Mouse (Mus musculus) adrenal gland, postnatal 25 days (tissue): ENCODE measurements around the gene Kmt5c. TPM values are rescaled to one million over a fixed set of nuclear protein-coding genes. Genes with fewer than 3 reads are reported as not detected.
"Not testable (repeated sequence)": the region's sequence is repeated elsewhere in the genome, so short reads cannot be mapped to it uniquely, and the experiment has no call there.

ENCODE experiments used
- DNase-seq: peaks from one replicate; pipeline ENCODE4 v3.0.0; 2021; ENCODE audit warnings: mixed read lengths
- total RNA-seq: library from RNA; stranded (reverse); gene quantifications from 2 replicates; pipeline ENCODE4 v1.2.3, GENCODE M21; 2021

The Kmt5c gene
- total RNA-seq, 1 experiment from 2014 or later, result 70.1 TPM

GRCm38 (mm10) chr7:4789436-4789935 lies 49.6 kb downstream of the Kmt5c start, which contains the start of gene Tmem238:
Gene Tmem238 (minus strand): TSS chr7:4789656.
- peak; percentile 74 for DNase-seq

GRCm38 (mm10) chr7:4792278-4793212 lies 52.6 kb downstream of the Kmt5c start, which contains the start of gene Rpl28:
Gene Rpl28 (plus strand): TSS chr7:4792874.
- DNase-seq, result peak; percentile 91

GRCm38 (mm10) chr7:4793248-4793647 lies 53.3 kb downstream of the Kmt5c start:
- not testable (repeated sequence) for DNase-seq

GRCm38 (mm10) chr7:4793674-4794073 lies 53.8 kb downstream of the Kmt5c start:
- DNase-seq, result no peak

GRCm38 (mm10) chr7:4794631-4795168 lies 54.8 kb downstream of the Kmt5c start:
- no peak for DNase-seq

GRCm38 (mm10) chr7:4795767-4796433 lies 56.0 kb downstream of the Kmt5c start:
- no peak for DNase-seq

Other genes with a start within 250 kb of the Kmt5c start
- 94.4 and 98.3 TPM in 2 replicates for gene Ppp1r12c, start 238.4 kb upstream of the Kmt5c start, total RNA-seq
- 0.94 and 2.2 TPM in 2 replicates for gene Tnnt1, start 223.7 kb upstream of the Kmt5c start, total RNA-seq
- 0.85 TPM in 1 of 2 replicates, not detected in the other for gene Tnni3, start 215.9 kb upstream of the Kmt5c start, total RNA-seq
- gene Dnaaf3, start 207.7 kb upstream of the Kmt5c start, total RNA-seq, result 0.91 and 1.2 TPM in 2 replicates
- 7.0 and 8.9 TPM in 2 replicates for gene Syt5, start 192.6 kb upstream of the Kmt5c start, total RNA-seq
- not detected in 2 replicates for gene Ptprh, start 136.1 kb upstream of the Kmt5c start, total RNA-seq
- 9.3 and 10.2 TPM in 2 replicates for gene Tmem86b, start 108.7 kb upstream of the Kmt5c start, total RNA-seq
- 98.1 and 99.6 TPM in 2 replicates for gene Ppp6r1, start 81.1 kb upstream of the Kmt5c start, total RNA-seq
- gene Hspbp1, start 55.0 kb upstream of the Kmt5c start, total RNA-seq, result 42.2 and 47.8 TPM in 2 replicates
- gene Brsk1, start 49.5 kb upstream of the Kmt5c start, total RNA-seq, result 4.2 and 6.5 TPM in 2 replicates
- gene Tmem150b, start 14.9 kb upstream of the Kmt5c start, total RNA-seq, result 0.24 TPM in 1 of 2 replicates, not detected in the other
- gene Cox6b2, start 13.0 kb downstream of the Kmt5c start, total RNA-seq, result 9.4 and 10.6 TPM in 2 replicates
- gene Fam71e2, start 31.2 kb downstream of the Kmt5c start, total RNA-seq, result not detected in 2 replicates
- 0.15 TPM in 1 of 2 replicates, not detected in the other for gene Il11, start 42.7 kb downstream of the Kmt5c start, total RNA-seq
- gene Tmem190, start 42.8 kb downstream of the Kmt5c start, total RNA-seq, result not detected in 2 replicates
- 13.4 and 16.4 TPM in 2 replicates for gene Tmem238, start 49.5 kb downstream of the Kmt5c start, total RNA-seq
- 922 and 1,210 TPM in 2 replicates for gene Rpl28, start 52.8 kb downstream of the Kmt5c start, total RNA-seq
- 114 and 127 TPM in 2 replicates for gene Ube2s, start 72.5 kb downstream of the Kmt5c start, total RNA-seq
- 2.0 and 2.2 TPM in 2 replicates for gene Shisa7, start 104.6 kb downstream of the Kmt5c start, total RNA-seq
- 24.0 and 30.5 TPM in 2 replicates for gene Isoc2b, start 130.1 kb downstream of the Kmt5c start, total RNA-seq
- gene Isoc2a, start 137.0 kb downstream of the Kmt5c start, total RNA-seq, result 42.1 and 48.2 TPM in 2 replicates
- not detected in 2 replicates for gene Gm36210, start 166.4 kb downstream of the Kmt5c start, total RNA-seq
- gene Zfp628, start 175.1 kb downstream of the Kmt5c start, total RNA-seq, result 16.4 and 19.0 TPM in 2 replicates
- 7.7 and 9.1 TPM in 2 replicates for gene Nat14, start 181.9 kb downstream of the Kmt5c start, total RNA-seq
- 2.0 and 3.2 TPM in 2 replicates for gene Ssc5d, start 185.7 kb downstream of the Kmt5c start, total RNA-seq
- 0.55 TPM in 1 of 2 replicates, not detected in the other for gene Sbk2, start 224.3 kb downstream of the Kmt5c start, total RNA-seq
- 0.15 TPM in 1 of 2 replicates, not detected in the other for gene Sbk3, start 231.1 kb downstream of the Kmt5c start, total RNA-seq